Mouse (Mus musculus): ENCODE measurements around the gene Treh.

Treh gene

GRCm38 (mm10) chr9:44672291-44672865 lies 655 bp upstream of the Treh start:
- no peak for DNase-seq (ENCODE audit: low read depth in 2 of 2, low spot score in 2 of 2)

GRCm38 (mm10) chr9:44678288-44678871 lies 5.3 kb downstream of the Treh start:
- DNase-seq (ENCODE audit: low read depth in 2 of 2, low spot score in 2 of 2), result peak in 1 of 2 experiments; percentile 7

GRCm38 (mm10) chr9:44679565-44679964 lies 6.5 kb downstream of the Treh start:
- no peak for DNase-seq (ENCODE audit: low read depth in 2 of 2, low spot score in 2 of 2)

DNA sequence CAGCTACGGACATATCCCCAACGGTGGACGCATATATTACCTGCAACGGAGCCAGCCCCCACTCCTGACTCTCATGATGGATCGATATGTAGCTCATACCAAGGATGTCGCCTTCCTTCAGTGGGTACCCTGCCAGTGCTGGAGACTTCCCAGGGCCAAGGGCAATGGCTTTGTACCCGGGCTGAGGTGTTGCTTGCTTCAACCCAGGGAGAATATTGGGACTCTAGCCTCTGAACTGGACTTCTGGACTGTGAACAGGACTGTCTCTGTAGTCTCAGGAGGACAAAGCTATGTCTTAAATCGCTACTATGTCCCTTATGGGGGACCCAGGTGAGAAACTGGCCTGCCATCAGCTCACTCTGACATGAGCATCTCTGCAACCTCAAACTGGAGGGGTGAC lies 10.0 kb downstream of the Treh start:
- no peak for DNase-seq (ENCODE audit: low read depth in 2 of 2, low spot score in 2 of 2)

DNA sequence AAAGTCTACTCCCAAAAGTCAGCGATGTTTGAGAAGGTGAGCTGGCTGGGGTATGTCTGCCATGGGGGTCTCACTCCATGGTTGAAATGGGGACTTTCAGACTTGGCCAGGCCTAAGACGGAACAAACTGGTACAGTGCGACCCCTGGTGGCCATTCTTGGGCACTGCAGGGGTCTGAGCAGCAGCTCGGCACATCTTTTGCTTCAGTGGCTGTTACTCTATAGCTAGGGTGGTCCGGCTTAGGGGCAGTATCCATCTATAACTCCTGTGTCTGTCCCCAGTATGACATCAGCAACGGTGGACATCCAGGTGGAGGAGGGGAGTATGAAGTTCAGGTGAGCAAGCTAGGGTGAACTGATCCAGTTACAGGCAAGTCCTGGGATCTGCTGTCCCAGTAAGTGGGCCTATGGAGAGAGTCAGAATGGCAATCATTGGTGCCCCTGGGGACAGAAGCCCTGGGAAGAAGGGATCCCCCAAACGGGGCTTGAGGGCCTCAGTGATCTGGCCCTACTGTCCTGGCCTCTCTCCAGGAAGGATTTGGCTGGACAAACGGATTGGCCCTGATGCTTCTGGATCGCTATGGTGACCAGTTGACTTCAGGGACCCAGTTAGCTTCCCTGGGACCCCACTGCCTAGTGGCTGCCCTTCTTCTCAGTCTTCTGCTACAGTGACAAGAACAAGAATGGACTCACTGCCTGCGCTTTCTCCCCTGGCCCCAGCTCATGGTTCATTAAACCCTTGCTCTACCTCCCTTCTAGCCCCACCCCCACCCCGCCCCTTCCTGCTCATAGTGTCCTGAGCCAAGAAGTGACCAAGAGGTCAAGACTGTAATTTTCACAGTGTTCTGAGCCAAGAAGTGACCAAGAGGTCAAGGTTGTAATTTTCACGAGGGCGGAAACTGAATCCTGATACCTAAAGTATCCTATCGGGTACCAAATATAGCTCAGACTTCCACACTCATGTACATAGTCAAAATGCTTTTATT lies 12.6 kb downstream of the Treh start:
- peak; percentile 72 to 75 for DNase-seq (ENCODE audit: low read depth in 2 of 2, low spot score in 2 of 2)

- DNase-seq (ENCODE audit: low read depth in 2 of 2, low spot score in 2 of 2), result no peak
These were observed 13.6 kb downstream of the Treh start for GRCm38 (mm10) chr9:44686638-44687037.

DNA sequence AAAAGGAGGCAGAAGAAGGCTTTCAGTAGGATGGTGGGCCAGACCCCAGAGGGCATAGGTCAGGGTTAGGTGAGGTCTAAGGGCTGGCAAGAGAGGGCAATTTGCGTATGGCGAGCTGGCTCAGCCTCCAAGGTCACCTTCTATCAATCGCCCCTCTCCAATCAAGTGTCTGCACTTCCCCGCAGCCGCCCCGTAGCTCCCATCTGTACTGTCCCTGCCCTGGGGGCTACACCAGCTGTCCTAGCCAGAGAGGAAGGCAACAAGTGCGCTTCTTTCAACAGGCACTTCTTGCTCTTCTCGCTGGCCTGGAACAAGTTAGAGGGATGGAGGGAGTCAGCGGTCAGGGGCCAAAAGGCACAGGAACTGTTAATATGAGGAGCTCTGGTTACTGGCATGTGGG lies 15.0 kb downstream of the Treh start:
- DNase-seq (ENCODE audit: low read depth in 2 of 2, low spot score in 2 of 2), result no peak

DNA sequence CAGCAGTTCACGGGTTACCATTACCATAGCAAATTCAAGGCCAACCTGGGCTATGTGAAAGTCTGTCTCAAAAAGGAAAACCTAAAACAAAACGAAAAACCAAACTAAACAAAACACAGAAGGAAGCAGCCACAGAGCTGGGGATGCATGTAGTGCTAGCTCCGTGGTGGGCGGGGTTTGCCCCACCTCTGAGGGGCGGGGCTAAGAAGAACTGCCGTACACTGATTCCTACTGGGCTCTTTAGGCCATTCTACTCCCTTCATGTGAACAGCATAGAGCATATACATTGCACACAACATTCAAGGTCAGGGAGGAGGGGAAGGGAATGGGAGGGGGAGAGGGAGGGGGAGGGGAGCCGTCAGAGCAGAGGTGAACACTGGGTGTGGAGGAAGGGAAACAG lies 17.6 kb downstream of the Treh start:
- DNase-seq (ENCODE audit: low read depth in 2 of 2, low spot score in 2 of 2), result peak; percentile 31 to 61

DNA sequence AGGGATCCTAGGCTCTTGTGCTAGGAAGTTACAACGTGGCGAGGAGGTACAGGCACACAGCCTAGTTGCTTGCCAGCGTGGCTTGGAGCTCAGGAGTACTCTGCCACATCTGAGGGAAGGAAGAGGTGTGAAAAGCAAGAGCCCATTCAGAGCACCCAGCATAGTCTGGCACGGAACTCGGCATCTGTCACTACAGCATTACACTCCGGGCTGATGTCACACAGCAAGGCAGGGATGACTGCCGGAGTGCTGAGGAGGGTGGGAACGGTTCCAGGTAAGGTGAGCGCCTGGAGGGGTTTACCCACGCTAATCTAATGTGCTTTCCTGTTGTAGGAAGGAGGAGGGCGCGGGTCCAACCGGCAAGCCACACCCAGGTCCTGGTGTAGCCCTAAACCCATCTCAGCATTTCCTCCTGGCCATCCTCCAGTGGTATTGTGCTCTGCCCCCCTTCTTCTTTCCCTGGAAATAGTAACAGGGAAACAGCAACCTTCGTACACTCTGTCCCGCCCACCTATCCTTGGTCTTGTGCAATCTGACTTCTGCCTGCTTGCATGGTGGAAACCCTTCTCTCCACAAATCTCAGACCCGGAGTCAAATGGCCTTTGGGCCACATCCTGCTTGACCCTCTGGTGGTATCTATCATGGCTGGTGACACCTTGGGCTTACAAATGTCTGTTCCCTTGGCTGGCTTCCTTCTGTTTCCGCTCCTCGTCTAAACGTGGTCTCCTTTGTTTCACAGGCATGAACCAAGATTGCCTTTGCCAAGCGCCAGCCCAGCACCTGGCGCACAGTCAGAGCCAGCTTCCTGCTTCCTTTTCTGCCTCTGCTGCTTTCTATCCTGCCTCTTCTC lies 18.9 kb downstream of the Treh start:
- peak in 1 of 2 experiments; percentile 16 for DNase-seq (ENCODE audit: low read depth in 2 of 2, low spot score in 2 of 2)

GRCm38 (mm10) chr9:44693071-44693470 lies 20.0 kb downstream of the Treh start:
- DNase-seq (ENCODE audit: low read depth in 2 of 2, low spot score in 2 of 2), result no peak

GRCm38 (mm10) chr9:44697866-44698265 lies 24.8 kb downstream of the Treh start:
- no peak for DNase-seq (ENCODE audit: low read depth in 2 of 2, low spot score in 2 of 2)

DNA sequence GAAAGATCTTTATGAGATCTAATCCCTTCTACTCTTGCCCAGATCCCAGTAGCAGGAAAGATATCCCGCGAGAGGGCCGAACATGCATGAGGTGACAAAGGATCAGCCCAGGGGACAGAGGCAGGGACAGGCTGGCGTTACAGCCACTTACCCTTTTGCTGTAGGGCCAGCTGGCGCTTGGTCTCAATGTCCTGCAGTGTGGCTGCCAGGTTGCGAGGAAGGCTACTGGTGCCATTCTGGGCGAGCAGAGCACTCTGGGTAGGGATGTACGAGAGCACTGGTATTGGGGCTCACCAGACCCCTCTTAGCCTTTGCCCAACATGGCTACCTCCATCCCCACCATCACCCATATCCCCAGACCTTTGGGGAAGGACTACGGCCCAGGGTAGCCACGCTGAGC lies 26.2 kb downstream of the Treh start:
- DNase-seq (ENCODE audit: low read depth in 2 of 2, low spot score in 2 of 2), result no peak

DNA sequence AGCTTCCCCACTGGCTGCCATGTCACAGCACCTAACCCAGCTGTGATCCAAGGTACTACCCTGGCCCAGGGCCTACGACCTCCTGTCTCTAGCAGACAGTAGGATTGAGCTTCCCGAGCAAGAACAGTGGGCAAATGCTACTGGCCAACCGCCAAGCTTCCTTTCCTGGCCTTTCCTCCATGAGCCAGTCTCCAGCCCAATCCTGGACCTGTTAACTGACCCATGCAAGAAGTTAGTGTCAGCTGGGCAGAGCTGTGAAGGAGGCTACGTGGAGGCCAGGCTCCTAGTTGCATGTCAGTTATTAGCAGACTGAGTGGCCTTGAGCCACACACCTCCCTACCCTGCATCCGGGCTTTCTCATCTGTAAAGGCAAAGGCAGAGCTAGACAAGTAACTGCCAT lies 26.7 kb downstream of the Treh start:
- no peak for DNase-seq (ENCODE audit: low read depth in 2 of 2, low spot score in 2 of 2)

- no peak for DNase-seq (ENCODE audit: low read depth in 2 of 2, low spot score in 2 of 2)
These were observed 34.9 kb downstream of the Treh start for GRCm38 (mm10) chr9:44707749-44708428.

GRCm38 (mm10) chr9:44708429-44708765 lies 35.4 kb downstream of the Treh start:
- DNase-seq (ENCODE audit: low read depth in 2 of 2, low spot score in 2 of 2), result peak in 1 of 2 experiments; percentile 32

GRCm38 (mm10) chr9:44708925-44709324 lies 35.9 kb downstream of the Treh start:
- DNase-seq (ENCODE audit: low read depth in 2 of 2, low spot score in 2 of 2), result no peak

GRCm38 (mm10) chr9:44709600-44709999 lies 36.6 kb downstream of the Treh start:
- peak in 1 of 2 experiments; percentile 30 for DNase-seq (ENCODE audit: low read depth in 2 of 2, low spot score in 2 of 2)

DNA sequence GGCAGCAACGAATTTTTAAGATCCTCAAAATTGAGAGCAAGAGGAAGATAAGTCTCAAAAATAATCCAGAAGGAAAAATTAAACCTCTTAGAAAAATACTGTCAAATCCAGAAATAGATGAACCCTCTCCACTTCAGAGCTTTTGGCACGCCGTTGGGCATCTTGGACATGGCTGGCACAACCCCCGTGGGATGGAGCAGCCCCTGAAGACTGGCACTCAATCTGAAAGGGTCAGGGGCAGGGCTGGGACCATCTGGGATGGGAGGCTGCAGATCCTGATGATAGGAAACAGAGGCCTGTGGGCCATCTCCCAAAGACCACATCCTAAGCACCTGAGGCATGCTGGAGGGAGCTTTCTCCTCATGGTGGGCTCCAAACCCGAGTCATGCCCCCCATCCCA lies 37.2 kb downstream of the Treh start:
- DNase-seq (ENCODE audit: low read depth in 2 of 2, low spot score in 2 of 2), result no peak

- no peak for DNase-seq (ENCODE audit: low read depth in 2 of 2, low spot score in 2 of 2)
These were observed 38.6 kb downstream of the Treh start for GRCm38 (mm10) chr9:44711602-44712001.

- DNase-seq (ENCODE audit: low read depth in 2 of 2, low spot score in 2 of 2), result no peak
These were observed 40.0 kb downstream of the Treh start for GRCm38 (mm10) chr9:44713080-44713479.

DNA sequence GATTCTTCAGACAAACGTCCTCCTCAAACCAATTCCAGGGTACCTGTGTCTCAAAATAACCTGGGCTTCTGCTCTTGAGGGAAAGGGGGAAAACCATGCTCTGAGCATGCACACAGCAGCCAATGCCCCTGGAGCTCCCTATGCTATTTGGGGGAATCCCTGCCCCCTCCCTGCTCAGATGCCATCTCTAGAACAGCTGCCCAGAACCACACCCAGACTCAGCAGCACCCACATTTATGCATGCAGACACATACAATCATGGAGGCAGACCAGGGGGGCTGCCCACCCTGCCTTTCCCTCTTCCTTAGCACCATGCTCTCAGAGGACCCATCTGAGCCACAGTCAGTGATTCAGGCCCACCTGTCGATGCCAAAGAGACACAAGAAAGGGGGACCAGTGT lies 40.5 kb downstream of the Treh start:
- DNase-seq (ENCODE audit: low read depth in 2 of 2, low spot score in 2 of 2), result no peak
